Mouse (Mus musculus) CD4-positive helper T cell, adult 2 months (primary cell): Measurements from ENCODE around the gene Nectin4.

Source experiments
- DNase-seq: peaks from one replicate; pipeline ENCODE4 v3.0.0-alpha.2; 2012; ENCODE audit warnings: low read depth, missing footprints, low spot score

The Nectin4 gene

GRCm38 (mm10) chr1:171411492-171411941, 41.6 kb downstream of the Nectin4 start:
- no peak for DNase-seq

GRCm38 (mm10) chr1:171412001-171412441, 42.1 kb downstream of the Nectin4 start:
- peak; percentile 79 for DNase-seq

- DNase-seq: peak; percentile 63
Observed at GRCm38 (mm10) chr1:171412446-171412845, 42.5 kb downstream of the Nectin4 start.

- no peak for DNase-seq
Observed at GRCm38 (mm10) chr1:171413608-171414007, 43.7 kb downstream of the Nectin4 start.

- DNase-seq: no peak
Observed at GRCm38 (mm10) chr1:171418660-171419059, 48.8 kb downstream of the Nectin4 start, which contains the start of gene Tstd1. Gene Tstd1 (plus strand): TSS chr1:171418872.

GRCm38 (mm10) chr1:171419291-171419882, 49.5 kb downstream of the Nectin4 start:
- DNase-seq: no peak

- no peak for DNase-seq
Observed at GRCm38 (mm10) chr1:171419905-171420304, 50.0 kb downstream of the Nectin4 start.

GRCm38 (mm10) chr1:171422504-171423095, 52.7 kb downstream of the Nectin4 start:
- DNase-seq: no peak

- DNase-seq: no peak
Observed at GRCm38 (mm10) chr1:171424638-171425037, 54.7 kb downstream of the Nectin4 start.

- no peak for DNase-seq
Observed at GRCm38 (mm10) chr1:171425126-171425525, 55.2 kb downstream of the Nectin4 start.

- no peak for DNase-seq
Observed at GRCm38 (mm10) chr1:171432158-171432557, 62.3 kb downstream of the Nectin4 start.

GRCm38 (mm10) chr1:171435288-171435814, 65.5 kb downstream of the Nectin4 start:
- no peak for DNase-seq

- DNase-seq: no peak
Observed at GRCm38 (mm10) chr1:171435974-171436373, 66.1 kb downstream of the Nectin4 start.

GRCm38 (mm10) chr1:171437264-171438013, 67.5 kb downstream of the Nectin4 start, which contains the start of gene F11r:
Gene F11r (plus strand): TSS chr1:171437535.
- peak; percentile 78 for DNase-seq
